Mouse (Mus musculus) thymus, adult 18-20 months (tissue): ENCODE measurements around the gene Mtfmt.
A peak's percentile ranks its signal among the peaks of the same experiment; 100 is the strongest.

Source experiments
- DNase-seq, 2 experiments: peaks; one replicate each; pipeline ENCODE4 v3.0.0; 2022; ENCODE audit warnings: mixed read lengths in 2 of 2

Gene Mtfmt

DNA sequence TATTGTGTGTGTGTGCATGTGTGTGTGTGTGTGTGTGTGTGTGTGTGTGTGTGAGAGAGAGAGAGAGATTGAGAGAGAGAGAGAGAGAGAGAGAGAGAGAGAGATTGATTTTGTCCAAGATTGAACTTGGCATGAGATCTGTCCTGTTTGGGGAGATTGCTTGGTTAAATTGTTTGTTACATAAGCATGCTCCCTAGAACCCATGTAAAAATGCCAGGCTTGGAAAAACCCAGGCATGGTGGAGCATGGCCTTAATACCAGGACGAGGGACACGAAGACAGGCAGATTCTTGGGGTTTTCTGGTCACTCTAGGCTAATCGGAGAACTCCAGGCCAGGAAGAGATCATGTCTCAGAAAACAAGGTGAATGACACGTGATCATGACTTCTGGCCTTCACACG is 7.6 kb upstream of the Mtfmt start:
- DNase-seq = no peak

DNA sequence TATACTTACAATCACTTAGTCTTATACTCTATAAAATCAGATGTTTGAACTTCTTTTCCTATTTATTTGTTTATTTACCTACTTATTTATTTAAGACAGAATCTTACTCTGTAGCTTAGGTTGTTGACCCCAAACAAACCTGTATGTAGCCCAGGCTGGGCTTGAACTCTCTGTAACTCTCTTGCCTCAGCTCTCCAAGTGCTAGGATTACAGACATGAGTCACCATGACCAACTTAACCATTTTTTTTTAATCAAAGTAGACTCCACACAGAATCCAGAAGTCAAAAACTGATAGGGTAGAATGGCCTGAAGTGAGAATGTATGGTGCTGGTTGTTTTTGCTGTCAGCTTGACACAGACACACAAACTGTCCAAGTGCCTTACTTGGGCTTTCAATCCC is 5.2 kb upstream of the Mtfmt start:
- no peak for DNase-seq

DNA sequence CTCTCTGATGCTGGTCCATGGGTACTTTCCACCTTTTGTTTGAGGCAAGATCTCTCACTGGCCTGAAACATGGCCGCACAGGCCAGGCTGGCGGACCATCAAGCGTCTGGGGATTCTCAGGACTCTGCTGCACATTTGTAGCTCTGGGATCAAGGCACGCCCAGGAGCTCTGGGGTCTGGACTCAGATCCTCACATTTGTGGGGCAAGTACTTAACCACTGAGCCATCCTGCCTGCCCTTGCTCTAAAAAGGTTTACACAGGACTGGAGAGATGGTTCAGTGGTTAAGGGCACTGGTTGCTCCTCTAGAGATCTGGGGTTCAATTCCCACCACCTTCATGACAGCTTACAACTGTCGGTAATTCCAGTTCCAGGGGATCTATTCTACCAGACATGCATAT is 4.7 kb upstream of the Mtfmt start:
- DNase-seq = no peak

DNA sequence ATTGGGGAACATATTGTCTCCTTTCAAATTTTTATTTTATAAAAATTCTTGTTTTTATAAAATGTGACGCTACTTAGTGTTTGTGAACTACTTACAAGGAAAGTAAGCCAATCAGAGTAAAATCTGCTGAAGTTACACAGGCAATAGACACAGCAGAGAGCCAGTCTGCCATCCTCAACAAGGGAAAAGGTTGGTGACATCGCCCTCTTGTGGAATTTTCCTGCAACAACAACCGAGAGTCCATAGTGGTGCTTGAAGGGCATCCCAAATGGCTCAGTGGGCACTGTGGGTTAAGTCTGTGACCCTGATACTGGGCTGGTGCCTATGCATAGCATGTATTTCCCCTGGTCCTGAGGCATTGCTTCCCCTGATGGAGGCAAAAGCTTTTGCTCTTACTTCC is 3.3 kb upstream of the Mtfmt start:
- peak; percentile 49 to 65 for DNase-seq

DNA sequence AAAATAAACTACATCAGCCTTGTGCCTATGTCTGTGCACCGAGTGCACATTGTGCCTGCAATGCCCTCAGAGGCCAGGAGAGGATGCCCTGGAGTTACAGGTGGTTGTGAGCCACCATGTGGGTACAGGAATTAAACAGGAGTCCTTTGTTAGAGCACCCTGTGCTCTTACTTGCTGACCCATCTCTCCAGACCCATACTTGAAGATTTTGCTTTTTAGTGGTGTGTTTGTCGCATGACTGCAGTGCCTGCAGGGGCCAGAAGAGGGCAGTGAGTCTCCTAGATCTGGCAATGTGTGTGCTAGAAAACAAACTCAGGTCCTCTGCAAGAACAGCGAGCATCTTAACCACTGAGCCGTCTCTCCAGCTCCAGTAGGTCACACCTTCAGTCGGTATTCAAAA is 1.4 kb upstream of the Mtfmt start:
- peak; percentile 36 to 37 for DNase-seq

DNA sequence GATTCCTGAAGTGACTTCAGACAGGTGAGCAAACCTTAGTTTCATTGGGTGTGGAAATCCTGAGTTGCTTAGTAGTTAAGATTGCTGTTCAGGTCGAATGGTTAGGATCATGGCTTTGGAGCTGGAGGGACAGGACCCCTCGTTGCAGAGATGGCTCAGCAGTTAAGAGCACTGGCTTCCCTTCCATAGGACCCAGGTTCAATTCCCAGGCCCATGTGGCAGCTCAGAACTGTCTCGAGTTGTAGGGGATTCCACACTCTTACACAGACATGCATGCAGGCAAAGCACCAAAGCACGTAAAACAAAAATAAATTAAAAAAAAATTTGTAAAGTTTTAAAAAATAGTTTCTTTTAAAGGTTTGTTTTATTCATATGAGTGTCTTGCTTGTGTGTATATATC is 371 bp upstream of the Mtfmt start:
- DNase-seq = no peak

DNA sequence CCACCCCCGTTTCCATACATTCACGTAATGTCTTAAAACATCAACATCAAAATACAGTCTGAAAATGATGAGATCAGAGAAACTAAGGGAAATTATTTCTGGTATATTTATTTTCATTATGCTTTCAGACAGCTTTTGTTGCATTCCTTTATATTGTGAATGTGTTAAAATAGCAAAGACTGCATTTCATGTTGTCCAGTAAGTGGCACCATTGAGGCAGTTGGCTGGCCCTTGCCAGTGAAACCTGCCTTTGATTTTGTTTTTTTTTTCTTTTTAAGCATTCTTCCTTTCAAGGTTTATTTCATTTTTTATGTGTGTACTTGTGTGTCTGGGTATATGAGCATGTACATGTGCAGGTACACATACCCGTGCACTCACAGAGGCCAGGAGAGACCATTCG is 9.1 kb downstream of the Mtfmt start:
- DNase-seq = no peak

DNA sequence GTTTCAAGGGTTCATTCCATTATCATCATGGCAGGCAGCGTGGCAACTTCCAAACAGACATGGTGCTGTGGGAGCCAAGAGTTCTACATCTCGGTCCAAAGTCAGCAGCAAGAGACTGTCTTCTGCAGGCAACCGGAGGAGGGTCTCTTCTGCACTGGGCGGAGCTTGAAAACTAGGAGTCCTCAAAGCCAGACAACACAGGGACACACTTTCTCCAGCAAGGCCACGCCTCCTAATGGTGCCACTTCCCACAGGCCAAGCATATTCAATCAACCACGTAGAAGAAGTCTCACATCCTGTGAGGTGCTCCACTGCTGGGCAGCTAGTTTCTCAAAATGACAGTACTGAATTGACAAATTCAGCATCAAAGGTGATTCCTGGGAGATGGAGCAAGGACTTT is 12.4 kb downstream of the Mtfmt start:
- DNase-seq = no peak

DNA sequence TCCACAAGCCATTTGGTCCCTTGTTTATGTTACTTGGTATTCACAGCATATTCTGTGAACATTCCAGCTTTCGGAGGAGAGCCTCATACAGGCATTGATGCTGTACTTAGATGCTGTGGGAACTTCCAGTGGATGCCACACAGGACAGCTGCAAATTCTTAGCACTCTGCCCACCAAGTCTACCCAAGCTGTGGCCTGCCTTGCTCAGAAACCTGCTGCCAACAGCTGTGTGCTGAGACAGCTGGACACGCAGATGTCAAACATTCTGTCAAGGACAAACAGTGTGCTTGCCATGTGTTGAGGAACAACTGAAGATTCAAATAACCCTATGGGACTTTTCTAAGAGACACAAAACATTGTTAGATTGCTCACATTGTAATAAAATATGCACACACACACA is 23.4 kb downstream of the Mtfmt start:
- no peak for DNase-seq

DNA sequence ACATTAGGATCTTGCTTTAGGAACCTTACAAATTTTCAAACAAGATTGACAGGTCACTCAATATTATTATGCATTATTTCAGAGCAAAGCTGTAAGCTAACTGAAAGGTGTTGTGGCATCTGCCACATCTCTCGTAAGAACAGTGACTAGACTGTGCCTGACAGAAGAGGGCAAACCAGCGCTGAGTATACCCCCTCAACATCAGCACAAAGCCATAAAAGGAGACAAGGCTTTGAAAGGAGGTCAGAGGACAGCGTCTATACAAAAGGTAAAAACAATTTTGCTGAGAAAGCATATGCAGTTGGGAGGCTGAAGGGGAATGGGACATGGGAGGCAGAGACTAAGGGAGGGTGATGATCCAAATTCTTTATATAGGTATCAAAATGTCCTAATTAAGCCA is 24.6 kb downstream of the Mtfmt start:
- no peak for DNase-seq

DNA sequence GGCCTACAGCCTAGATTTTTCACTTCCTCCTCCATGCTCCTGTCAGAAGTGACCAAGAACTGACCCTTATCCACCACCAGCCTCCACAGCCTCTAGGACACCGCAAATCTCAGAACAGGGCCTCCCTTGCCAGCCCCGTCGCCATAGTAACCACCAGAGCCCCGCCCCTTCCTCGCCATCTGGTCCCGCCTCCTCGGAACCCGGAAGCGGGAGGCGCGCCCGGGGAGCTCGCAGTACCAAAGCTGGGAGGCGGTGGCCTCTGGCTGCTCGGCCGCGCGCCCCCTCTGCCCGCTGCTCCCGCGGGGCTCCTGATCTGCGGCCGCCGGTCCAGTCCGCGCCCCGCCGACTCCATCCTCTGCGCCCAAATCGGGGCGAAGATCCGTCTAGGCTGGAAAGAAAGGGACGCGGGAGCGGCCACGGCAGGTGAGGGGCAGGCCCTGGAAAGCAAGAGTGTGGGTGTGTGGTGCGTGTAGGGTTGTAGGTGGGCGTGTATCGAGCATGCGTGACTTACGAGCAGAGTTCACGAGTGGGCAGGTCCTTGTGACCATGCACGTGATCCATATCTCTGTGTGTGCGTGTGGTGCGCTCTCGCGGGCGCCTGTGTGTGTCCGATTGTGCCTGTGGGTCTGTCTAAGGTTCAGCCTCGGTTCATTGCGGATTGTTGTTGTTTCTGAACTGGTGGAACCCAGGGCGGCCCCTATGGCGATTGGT is 25.3 kb downstream of the Mtfmt start, which contains the start of gene Spg21:
TSS of gene Spg21 (plus strand) at position 216 of the 711 bp plus-strand sequence.
- DNase-seq = peak; percentile 90 to 91

DNA sequence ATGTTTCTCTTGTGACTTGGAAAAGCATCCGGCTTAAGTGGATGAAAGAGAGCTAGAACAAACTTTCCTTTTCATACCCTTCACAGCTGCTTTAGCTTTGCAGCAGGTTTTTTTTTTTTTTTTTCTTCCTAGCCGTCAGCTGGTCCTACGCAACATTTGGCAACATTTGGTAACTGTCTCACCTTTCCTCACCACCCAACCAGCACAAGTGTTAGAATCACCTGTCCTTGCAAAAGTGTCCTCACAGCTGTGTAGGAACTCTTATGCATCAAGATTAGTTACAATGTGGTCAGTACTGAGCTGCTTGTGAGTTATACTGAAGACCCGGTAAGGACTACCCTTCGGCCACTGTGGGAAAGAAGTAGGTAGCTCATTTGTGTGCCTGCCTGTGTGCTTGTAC is 27.0 kb downstream of the Mtfmt start:
- DNase-seq = no peak

DNA sequence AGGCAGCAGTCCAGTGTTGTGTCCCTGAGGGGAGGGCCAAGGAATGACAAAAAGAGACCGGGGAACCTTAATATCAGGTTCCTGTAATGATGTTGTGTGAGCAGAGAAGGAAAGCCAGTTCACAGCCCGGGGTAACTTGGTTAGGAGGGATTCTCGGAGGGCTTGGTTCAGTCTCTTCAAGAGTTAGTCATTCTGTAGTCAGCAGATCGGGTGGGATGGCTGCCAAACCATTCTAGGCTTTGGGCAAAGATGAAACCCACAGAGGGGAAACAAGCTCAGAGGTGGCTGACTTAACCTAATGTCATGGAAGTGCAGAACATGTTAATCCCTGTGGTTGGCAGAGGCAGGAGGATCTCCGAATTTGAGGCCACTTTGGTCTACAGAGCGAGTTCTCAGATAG is 28.6 kb downstream of the Mtfmt start:
- DNase-seq = no peak

DNA sequence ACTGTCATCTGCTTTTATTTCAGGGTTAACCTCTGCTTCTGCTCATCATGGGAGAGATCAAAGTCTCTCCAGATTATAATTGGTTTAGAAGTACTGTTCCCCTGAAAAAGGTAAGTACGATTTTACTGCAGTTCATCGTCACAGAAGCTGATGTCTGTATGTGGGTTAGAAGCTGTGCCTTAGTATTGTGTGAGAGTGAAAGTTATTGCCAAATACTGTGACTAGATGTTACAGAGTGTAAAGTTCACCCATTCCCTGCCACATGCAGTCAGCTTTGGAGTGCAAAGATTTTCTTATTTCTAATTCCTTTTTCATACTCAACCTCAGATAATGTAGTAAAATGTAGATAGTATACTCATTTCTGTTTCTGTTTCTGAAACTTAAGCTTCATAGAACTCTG is 29.7 kb downstream of the Mtfmt start:
- no peak for DNase-seq

DNA sequence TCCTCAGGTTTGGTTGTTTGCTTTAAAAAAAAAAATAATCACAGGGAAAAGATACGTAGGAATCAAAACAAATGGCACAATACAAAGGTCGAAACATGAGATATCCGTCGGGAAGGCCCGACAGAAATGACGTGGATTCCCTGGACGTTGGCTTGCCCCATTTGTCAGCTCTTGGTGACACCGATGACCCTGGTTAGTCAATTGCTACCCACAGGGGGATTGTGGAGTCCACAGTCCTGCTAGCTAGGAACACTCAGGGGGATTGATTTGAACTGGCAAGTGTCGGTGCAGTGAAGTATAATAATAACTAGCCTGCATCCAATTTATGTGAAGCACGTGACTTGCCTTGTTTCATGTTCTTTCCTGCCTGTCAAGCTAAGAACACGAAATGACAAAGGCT is 32.1 kb downstream of the Mtfmt start:
- DNase-seq = no peak

DNA sequence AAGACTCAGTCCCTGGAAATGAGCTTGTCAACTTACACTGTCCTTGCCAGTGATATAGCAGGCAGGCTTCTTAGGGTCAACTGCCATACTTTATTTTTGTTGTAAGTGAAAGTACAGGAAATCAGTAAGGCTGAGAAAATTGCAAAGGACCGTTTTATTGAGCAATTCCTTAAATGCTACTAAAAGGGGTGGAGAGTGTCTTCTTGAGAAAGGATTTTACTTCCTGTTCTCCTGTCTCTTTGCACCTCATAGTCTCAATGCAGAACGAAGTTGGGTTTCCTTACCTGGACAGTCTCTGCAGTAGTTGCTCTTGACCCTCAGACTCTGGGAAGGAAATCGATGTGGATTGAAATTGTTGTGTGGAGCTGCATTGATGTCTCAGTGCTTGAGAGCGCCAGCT is 37.2 kb downstream of the Mtfmt start:
- no peak for DNase-seq

DNA sequence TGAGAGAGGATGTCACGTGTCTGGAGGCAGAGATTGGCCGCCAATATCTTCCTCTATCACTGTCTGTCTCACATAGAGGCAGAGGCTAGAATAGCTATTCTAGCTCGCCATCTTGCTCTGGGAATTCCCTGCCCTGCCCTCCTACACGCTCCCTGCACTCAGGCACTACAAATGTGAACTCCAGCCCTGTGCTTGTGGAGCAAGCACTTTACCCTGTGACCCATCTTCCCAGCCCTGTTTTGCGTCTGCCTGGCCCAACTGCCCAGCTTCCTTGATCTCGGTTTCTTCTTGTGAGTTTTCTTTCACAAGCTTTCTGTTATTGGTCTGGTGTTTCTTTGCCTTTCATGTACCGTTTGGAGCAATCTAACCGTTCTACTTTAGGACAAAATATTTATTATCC is 43.6 kb downstream of the Mtfmt start:
- no peak for DNase-seq

DNA sequence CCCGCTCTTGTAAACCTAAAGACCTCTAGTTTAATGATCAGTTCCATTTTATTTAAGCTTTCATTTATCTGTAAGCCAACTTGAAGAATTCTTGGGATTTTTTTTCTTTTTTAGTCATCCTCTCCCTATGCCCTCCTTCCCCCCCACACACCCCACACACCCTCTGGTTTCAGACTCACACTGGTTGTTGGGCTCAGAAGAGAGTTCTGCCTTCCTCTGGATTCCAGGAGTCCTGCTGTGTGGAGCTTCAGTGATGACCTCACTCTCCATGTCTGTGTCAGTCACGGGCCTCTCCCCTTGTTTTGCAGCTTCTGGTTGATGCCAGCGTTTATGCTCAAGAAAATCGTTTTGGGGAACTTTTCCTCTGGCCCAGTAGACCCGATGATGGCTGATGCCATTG is 44.5 kb downstream of the Mtfmt start:
- DNase-seq = no peak

DNA sequence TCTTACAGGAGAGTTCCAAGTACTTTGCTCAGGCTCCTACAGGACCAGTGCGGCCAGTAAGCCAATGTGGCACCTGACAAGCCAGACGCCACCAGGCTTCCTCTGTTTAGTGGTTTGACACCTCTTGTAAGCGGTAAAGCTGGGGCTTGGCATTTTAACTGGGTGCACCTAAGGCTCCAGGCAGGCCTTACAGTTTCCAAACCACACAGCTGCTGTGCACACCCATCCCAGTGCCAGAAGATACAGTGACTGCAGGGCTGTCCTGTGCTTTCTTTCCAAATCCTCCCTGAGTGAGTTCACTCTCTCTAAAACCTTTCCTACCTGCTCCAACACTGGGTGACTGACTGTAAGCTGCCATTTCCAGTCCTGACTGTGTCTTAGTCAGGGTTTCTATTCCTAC is 55.9 kb downstream of the Mtfmt start:
- DNase-seq = no peak

DNA sequence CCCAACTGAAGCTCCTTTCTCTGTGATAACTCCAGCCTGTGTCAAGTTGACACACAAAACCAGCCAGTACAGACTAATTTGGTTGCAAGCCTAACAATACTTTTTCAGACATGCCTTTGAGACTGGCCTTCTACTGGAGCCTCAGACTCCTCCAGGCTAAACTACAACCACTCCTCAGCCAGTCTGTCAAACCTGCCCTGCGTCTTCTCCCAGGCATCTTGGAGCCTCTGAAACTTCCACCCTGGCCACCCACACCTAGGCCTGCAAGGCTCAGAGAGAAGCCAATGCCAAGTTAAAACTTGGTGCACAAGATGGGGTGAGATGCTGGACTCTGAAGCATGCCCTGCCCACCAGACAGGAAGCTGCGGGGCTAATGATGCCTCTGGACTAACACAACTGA is 56.8 kb downstream of the Mtfmt start:
- no peak for DNase-seq

DNA sequence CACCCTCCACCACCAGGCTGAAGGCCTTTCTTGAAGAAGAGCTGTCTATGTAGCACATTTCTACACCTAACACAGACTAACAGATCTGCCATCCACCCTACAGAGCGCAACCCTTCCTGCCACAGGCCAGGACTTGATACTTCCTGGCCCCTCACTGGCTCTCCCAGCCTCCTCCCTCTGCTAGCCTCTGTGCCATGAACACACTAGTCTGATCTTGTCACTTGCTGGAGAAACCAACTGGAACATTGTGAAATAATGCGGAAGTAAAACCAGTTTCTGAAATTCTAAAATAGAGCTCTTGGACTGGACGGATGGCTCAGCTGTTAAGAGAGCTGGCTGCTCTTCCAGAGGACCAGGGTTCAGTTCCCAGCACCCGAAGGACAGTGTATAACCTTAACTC is 57.3 kb downstream of the Mtfmt start:
- no peak for DNase-seq

DNA sequence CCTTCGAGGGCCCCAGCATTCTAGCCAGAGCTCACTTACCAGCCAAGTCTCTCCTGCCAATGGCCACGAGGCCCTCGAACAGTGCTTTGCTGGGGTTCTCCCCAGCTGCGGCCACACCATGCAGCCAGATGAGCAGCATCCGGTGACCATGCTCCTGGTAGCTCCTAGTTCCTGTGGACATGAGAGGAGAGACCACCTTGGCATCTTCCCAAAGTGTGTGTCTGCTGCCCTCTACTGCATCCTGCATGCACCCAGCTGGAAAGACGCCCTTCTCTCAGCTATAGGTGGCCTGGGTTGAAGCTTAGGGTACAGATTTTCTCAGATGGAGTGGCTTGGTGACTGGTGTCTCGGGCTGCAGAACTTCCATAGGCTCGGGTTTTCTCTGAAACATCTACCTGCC is 66.6 kb downstream of the Mtfmt start:
- no peak for DNase-seq
